ENCODE assay signal across 32 mouse cellular contexts in genomic region chr1:55770072-55770785, GRCm38 (mm10).
"Had no signal": no experiment of that assay in that cellular context is flagged by ENCODE, and none has a peak within 500 bp of the region (broad histone marks: within the 10 kb centered on the region; RNA-seq: fewer than 3 reads in every experiment).

No protein-coding gene starts in this region.

- H3K27ac ChIP-seq: heart, adult 2 months; heart, embryonic 10.5 days; heart, embryonic 13.5 days; heart, embryonic 15.5 days; hindbrain, embryonic 10.5 days; hindbrain, embryonic 13.5 days; hindbrain, embryonic 14.5 days; hindbrain, embryonic 15.5 days; hindbrain, postnatal 0 days; kidney, embryonic 15.5 days; kidney, postnatal 0 days; layer of hippocampus, adult 2 months; left cerebral cortex, adult 2 months had no signal

- ATAC-seq: hindbrain, embryonic 16.5 days; hindbrain, postnatal 0 days; inflammation-experienced regulatory T-cells, adult 6 months had no signal

- H3K9ac ChIP-seq: heart, embryonic 12.5 days; heart, embryonic 13.5 days; heart, embryonic 15.5 days; hindbrain, embryonic 13.5 days; hindbrain, embryonic 14.5 days; hindbrain, embryonic 15.5 days; kidney, embryonic 15.5 days had no signal

- H3K4me1 ChIP-seq: heart, embryonic 10.5 days; heart, embryonic 12.5 days; heart, embryonic 13.5 days; heart, embryonic 15.5 days; hindbrain, embryonic 10.5 days; hindbrain, embryonic 13.5 days; hindbrain, embryonic 15.5 days; kidney, embryonic 15.5 days had no signal

- H3K9me3 ChIP-seq: heart, embryonic 10.5 days; heart, embryonic 12.5 days; heart, embryonic 13.5 days; heart, embryonic 15.5 days; hindbrain, embryonic 10.5 days; hindbrain, embryonic 13.5 days; hindbrain, embryonic 15.5 days; kidney, embryonic 15.5 days had no signal

- DNase-seq: heart, adult 2 months; heart, postnatal 10 days; heart, postnatal 14 days; heart, postnatal 36 days; heart, postnatal 4 days; kidney, adult 11 months; kidney, adult 18-20 months; kidney, adult 8-10 months; kidney, adult 9 months; kidney, postnatal 10 days; kidney, postnatal 14 days; kidney, postnatal 25 days; kidney, postnatal 36 days; kidney, postnatal 4 days; layer of hippocampus, adult 9-11 months; layer of hippocampus, postnatal 36 days had no signal

- H3K4me2 ChIP-seq: heart, embryonic 11.5 days; heart, embryonic 12.5 days; heart, embryonic 13.5 days; heart, embryonic 15.5 days; hindbrain, embryonic 13.5 days; hindbrain, embryonic 14.5 days; hindbrain, embryonic 15.5 days; kidney, embryonic 15.5 days had no signal

- H3K27me3 ChIP-seq: heart, embryonic 12.5 days; heart, embryonic 13.5 days; heart, embryonic 15.5 days; hindbrain, embryonic 13.5 days; hindbrain, embryonic 15.5 days; kidney, embryonic 15.5 days had no signal

- H3K4me3 ChIP-seq: heart, adult 2 months; heart, embryonic 10.5 days; heart, embryonic 12.5 days; heart, embryonic 13.5 days; heart, embryonic 15.5 days; hindbrain, embryonic 10.5 days; hindbrain, embryonic 13.5 days; hindbrain, embryonic 15.5 days; kidney, embryonic 15.5 days; layer of hippocampus, adult 2 months; left cerebral cortex, adult 2 months had no signal

- H3K36me3 ChIP-seq: heart, embryonic 10.5 days; heart, embryonic 12.5 days; heart, embryonic 13.5 days; heart, embryonic 15.5 days; hindbrain, embryonic 10.5 days; hindbrain, embryonic 13.5 days; hindbrain, embryonic 15.5 days; kidney, embryonic 15.5 days had no signal
